Mouse (Mus musculus) olfactory bulb, adult 2 months (tissue): ENCODE measurements at regions not wholly inside any gene's neighbourhood (a gene's known extent, or its start where the extent isn't known, plus 50 kb on each side); places are given as distances from the start of the nearest gene placed in this dataset.
"Not testable (repeated sequence)": the region's sequence is repeated elsewhere in the genome, so short reads cannot be mapped to it uniquely, and the experiment has no call there.

Experiments
- H3K27ac ChIP-seq: fragments of 200-500 bp; 2 replicates; pipeline ENCODE4 v1.5.1; 2012; ENCODE audit warnings: low read depth, low read length; ENCODE audit not compliant: insufficient read depth
- H3K4me1 ChIP-seq: fragments of 200-500 bp; 2 replicates; pipeline ENCODE4 v1.6.1; 2012; ENCODE audit warnings: low read length; ENCODE audit not compliant: control insufficient read depth, insufficient read depth
- H3K4me3 ChIP-seq: fragments of 200-500 bp; 2 replicates; pipeline ENCODE4 v1.5.1; 2012; ENCODE audit warnings: mild to moderate bottlenecking, low read depth, low read length, moderate library complexity; ENCODE audit not compliant: insufficient read depth
- CTCF ChIP-seq: fragments of 200-500 bp; IDR thresholded peaks from 2 replicates; pipeline ENCODE4 v1.5.1; 2012; ENCODE audit warnings: low read depth, mild to moderate bottlenecking, low read length, moderate library complexity; ENCODE audit not compliant: insufficient read depth
- POLR2A ChIP-seq: fragments of 200-500 bp; IDR thresholded peaks from 2 replicates; pipeline ENCODE4 v1.6.1; 2012; ENCODE audit warnings: mild to moderate bottlenecking, low read depth, low read length, moderate library complexity; ENCODE audit not compliant: insufficient read depth
- WGBS: fragments of 180-500 bp; shearing (Covaris S2); methylation state at CpG from one replicate; pipeline ENCODE4 v1.1.7; 2018; 5-methylcytosine and 5-hydroxymethylcytosine counted together

GRCm38 (mm10) chr15:34027111-34027510, 330.6 kb downstream of the 9430069I07Rik start:
- not testable (repeated sequence) for H3K4me3 ChIP-seq, H3K4me1 ChIP-seq, H3K27ac ChIP-seq
- 76% methylated on average over 8 of the region's 8 CpGs for WGBS

GRCm38 (mm10) chr15:34025396-34025795, 332.3 kb downstream of the 9430069I07Rik start:
- 84% methylated on average over 2 of the region's 2 CpGs for WGBS
- Histone ChIP-seq H3K4me3 (no peak overlapping the region), H3K4me1 (no peaks in the 10 kb centered on the region), H3K27ac (no peak overlapping the region)
- TF ChIP-seq POLR2A (no peak), CTCF (no peak)

GRCm38 (mm10) chr15:34021857-34022256, 335.8 kb downstream of the 9430069I07Rik start:
- H3K4me1 ChIP-seq, result no peaks in the 10 kb centered on the region
- WGBS, result 32% methylated on average over 11 of the region's 11 CpGs
- H3K27ac ChIP-seq, result no peak overlapping the region
- TF ChIP-seq CTCF (peak; percentile 50; the same call in 1 of the 2 replicates), POLR2A (no peak)
- no peak overlapping the region for H3K4me3 ChIP-seq

- H3K4me3 ChIP-seq, result no peak overlapping the region
- no peak for TF ChIP-seq CTCF
- TF ChIP-seq POLR2A, result no peak
- 56% methylated on average over 13 of the region's 13 CpGs for WGBS
- no peaks in the 10 kb centered on the region for H3K4me1 ChIP-seq
- no peak overlapping the region for H3K27ac ChIP-seq
These were observed 341.1 kb downstream of the 9430069I07Rik start for GRCm38 (mm10) chr15:34016397-34017156.

DNA sequence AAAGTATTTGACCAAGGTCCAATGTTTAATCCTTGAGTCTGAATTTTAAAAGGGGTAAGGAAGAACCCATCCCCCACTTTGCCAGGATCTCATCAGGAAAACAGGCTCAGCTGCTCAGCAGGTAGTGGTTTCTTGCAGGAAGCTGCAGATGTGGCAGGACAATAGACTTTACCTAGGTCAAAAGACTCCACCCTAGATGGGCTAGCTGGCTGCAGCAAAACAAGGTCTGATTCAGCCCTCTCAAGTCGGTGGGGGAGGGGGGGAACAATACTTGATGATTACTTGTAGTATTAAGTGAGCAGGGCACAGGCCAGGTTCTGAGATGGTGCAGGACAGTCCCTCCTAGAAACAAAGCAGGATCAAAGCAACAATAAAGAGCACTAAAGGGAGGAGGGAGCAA, 349.1 kb downstream of the 9430069I07Rik start:
- TF ChIP-seq POLR2A, result no peak
- no peak for TF ChIP-seq CTCF
- 50% methylated on average over 1 of the region's 1 CpGs for WGBS
- Histone ChIP-seq H3K4me3 (no peak overlapping the region), H3K4me1 (no peaks in the 10 kb centered on the region), H3K27ac (no peak overlapping the region)

DNA sequence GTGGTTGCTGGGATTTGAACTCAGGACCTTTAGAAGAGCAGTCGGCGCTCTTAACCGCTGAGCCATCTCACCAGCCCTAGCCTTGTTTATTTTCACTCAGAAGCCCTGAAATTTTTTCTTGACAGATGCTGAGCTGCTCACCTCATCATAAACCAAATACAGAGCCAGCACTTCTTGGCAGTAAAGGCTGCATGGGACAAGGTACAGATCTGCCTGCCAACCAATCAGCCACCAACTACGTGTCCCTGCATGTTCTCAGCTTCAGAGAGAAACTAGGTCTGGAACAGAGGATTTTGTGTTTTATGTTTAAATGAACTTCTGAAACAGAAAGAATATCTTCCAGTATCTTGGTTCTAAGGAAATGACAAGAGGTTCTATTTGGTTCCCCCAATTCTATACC, 365.3 kb downstream of the 9430069I07Rik start:
- no peak for TF ChIP-seq CTCF
- TF ChIP-seq POLR2A, result no peak
- Histone ChIP-seq H3K27ac (no peak overlapping the region), H3K4me3 (no peak overlapping the region), H3K4me1 (no peaks in the 10 kb centered on the region)
- WGBS, result 98% methylated on average over 4 of the region's 4 CpGs

- WGBS, result 44% methylated on average over 1 of the region's 1 CpGs
These were observed 382.6 kb downstream of the 9430069I07Rik start for GRCm38 (mm10) chr15:33975077-33975476.

GRCm38 (mm10) chr15:33973466-33973865, 384.2 kb downstream of the 9430069I07Rik start:
- no peak overlapping the region for H3K27ac ChIP-seq
- 79% methylated on average over 3 of the region's 3 CpGs for WGBS
- H3K4me1 ChIP-seq, result no peaks in the 10 kb centered on the region
- TF ChIP-seq CTCF (no peak), POLR2A (no peak)
- H3K4me3 ChIP-seq, result no peak overlapping the region

More at GRCm38 (mm10) chr15:33975077-33975476, 382.6 kb downstream of the 9430069I07Rik start:
- no peak overlapping the region for H3K4me3 ChIP-seq
- H3K27ac ChIP-seq, result no peak overlapping the region
- TF ChIP-seq POLR2A, result no peak
- no peak for TF ChIP-seq CTCF
- H3K4me1 ChIP-seq, result no peaks in the 10 kb centered on the region

DNA sequence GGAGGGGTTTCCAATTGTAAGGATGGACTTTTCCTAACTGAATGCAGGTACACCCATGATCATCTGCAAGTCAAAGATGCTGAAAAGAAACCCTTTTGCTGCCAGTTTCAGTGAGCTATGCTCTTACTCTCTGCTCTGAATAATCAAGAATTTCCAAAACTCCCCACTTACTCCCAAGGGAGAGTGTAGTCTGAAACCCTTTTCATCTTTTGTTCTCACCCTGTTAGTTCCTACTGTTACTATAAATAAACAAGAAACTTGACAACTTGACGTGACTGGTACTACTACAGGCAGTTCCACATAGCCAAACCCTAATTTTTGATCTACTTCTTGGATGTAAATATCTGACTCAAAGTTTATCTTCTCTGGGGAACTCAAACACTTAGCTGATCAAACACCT, 388.3 kb downstream of the 9430069I07Rik start:
- 13% methylated on average over 1 of the region's 1 CpGs for WGBS
- Histone ChIP-seq H3K4me3 (no peak overlapping the region), H3K27ac (no peak overlapping the region), H3K4me1 (no peaks in the 10 kb centered on the region)
- TF ChIP-seq CTCF, result no peak
- no peak for TF ChIP-seq POLR2A
